Mouse (Mus musculus) megakaryocyte-erythroid progenitor cell, adult 5 weeks (primary cell): Measurements from ENCODE around the gene Asic3. TPM values are rescaled to one million over a fixed set of nuclear protein-coding genes. Genes with fewer than 3 reads are reported as not detected.

Experiments used
- polyA plus RNA-seq: library from polyadenylated mRNA; stranded (reverse); fragments of >175 nt; gene quantifications from 2 replicates; pipeline ENCODE4 v1.2.3, GENCODE M21; 2012

Asic3 gene
- polyA plus RNA-seq, result 0.59 and 0.61 TPM in 2 replicates

DNA sequence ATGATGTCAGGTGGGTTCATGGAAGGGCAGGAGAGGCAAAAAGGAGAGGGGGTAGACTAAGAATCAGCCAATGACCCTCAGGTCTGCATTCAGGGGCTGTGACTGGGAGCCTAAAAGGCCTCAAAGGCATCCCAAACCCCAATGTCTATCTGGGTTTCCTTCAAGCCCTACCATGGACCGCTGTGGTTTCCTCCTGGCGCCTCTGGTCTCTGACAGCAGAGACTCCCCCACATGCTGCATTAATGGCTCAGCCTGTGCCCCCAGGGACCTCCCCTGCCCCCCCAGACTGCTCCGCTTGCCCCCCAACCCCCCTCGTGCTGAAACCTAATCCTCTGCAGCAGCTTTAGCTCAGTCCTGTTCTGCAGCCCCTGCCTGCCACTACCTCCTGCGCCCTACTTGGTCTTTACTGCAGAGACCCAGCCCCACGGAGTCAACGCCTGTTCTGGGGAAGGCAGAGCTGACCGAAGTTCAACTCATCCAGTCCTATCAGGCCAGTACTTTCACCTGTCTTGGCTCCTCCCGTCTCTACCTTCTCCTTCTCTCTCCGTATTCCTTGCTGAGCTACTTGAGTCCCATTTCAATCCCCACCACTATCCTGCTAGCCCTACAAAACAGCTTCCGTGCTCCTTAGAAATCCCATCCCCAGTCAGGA lies at the start of gene Asic3:
TSS of gene Asic3 (plus strand) at position 351 of the 652 bp plus-strand sequence.

GRCm38 (mm10) chr5:24364508-24364907 lies 48.7 kb upstream of the Asic3 start, which contains the start of gene Nos3:
Gene Nos3, plus strand, starts transcription at chr5:24364810.

DNA sequence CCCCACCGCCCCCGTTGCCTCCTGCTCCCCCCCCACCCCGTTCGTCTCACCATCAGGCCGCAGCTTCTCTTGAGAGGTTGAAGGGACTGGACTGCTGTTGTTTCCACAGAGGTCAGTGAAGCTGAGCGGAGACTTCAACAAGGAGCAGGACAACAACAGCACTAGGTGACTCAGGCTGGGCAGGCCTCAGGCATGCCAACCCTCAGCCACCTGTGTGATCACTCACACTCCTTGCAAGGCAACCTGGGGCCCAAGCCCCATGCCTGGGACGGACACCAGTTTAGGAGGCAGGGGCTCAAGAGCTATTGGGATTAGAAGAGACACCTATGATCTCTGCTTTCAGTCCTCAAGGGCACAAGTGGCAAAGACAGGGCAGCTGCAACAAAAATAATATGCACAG lies 21.3 kb upstream of the Asic3 start, which contains the start of gene Atg9b:
TSS of gene Atg9b (minus strand) at position 280 of the 400 bp plus-strand sequence.

DNA sequence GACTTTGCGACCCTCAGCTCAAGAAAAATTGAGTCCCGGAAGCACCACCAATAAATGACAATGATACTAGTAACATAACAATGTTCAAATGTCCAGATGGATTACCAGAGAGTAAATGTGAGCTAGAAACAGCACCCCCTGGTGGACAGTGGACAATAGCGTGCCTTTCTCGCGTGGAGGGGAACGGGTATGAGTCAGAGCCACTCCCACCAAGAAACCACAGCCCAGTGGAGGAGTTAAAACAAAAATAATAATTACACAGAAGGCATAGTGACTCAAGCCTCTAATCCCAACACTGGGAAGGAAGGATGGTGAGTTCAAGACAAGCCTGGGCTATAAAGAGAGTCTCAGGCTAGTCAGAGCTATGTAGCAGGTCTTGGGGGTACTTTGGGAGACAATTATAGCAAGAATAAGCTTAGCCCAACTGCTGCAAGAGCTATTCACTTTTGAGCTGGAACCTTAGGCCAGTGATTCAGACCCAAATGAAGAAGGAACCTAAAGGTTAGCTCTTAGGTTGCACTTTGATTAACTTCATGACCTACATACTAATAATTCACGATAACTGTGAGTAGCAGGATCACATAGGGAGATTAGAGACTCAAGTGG lies 19.7 kb upstream of the Asic3 start, which contains the start of gene Abcb8:
TSS of gene Abcb8 (plus strand) at position 272 of the 606 bp plus-strand sequence.

GRCm38 (mm10) chr5:24423129-24424003 lies 10.2 kb downstream of the Asic3 start, which contains the start of the genes Cdk5 and Slc4a2:
Gene Cdk5, minus strand, starts transcription at chr5:24423530.
Gene Slc4a2, plus strand, starts transcription at chr5:24423837.

GRCm38 (mm10) chr5:24444746-24445427 lies 31.7 kb downstream of the Asic3 start, which contains the start of gene Fastk:
Gene Fastk, minus strand, starts transcription at chr5:24445287.

DNA sequence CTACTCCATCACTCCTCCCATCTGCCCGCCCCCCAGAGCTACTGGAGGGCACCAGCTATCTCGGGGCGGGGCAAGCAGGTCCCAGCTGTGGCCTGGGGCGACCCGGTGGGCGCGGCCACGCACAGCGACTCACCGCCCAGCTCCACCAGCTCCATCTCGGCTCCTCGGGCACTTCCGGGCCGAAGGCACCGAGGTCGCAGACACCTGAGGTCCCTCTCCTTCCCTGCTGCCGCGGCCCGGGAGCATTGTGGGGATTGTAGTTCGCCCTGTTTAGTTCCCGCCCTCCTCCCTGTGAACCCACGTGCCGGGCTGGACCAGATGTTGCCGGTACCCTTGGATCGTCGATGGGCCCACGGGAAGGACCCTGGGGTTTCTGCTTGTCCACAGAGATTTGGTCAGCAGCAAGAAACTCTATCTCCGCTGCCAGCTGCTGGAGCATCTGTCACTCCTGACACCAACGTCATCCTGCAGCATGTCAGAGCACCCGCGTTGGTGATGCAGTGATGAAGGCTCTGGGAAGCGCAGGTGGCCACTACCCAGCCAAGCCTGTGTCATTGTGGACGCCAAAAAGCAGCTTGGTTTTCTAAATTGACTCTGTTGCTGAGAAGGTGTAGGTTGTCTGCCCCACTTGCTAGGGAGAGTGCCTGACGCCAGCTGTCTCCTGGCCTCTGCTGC lies 34.6 kb downstream of the Asic3 start, which contains the start of gene Tmub1:
TSS of gene Tmub1 (minus strand) at position 231 of the 675 bp plus-strand sequence.

GRCm38 (mm10) chr5:24452030-24452690 lies 39.0 kb downstream of the Asic3 start, which contains the start of gene Agap3:
Gene Agap3, plus strand, starts transcription at chr5:24452177.

Other genes with a start within 250 kb of the Asic3 start
- 5.4 and 6.3 TPM in 2 replicates for gene Nupl2, start 248.4 kb upstream of the Asic3 start, polyA plus RNA-seq
- gene Kcnh2, start 61.8 kb upstream of the Asic3 start, polyA plus RNA-seq, result 1.2 and 3.4 TPM in 2 replicates
- 0.01 and 0.04 TPM in 2 replicates for gene Nos3, start 48.6 kb upstream of the Asic3 start, polyA plus RNA-seq
- gene Atg9b, start 21.2 kb upstream of the Asic3 start, polyA plus RNA-seq, result 9.1 and 12.0 TPM in 2 replicates
- gene Abcb8, start 19.7 kb upstream of the Asic3 start, polyA plus RNA-seq, result 39.0 and 46.9 TPM in 2 replicates
- gene Cdk5, start 10.1 kb downstream of the Asic3 start, polyA plus RNA-seq, result 14.9 and 15.2 TPM in 2 replicates
- 43.0 and 45.9 TPM in 2 replicates for gene Slc4a2, start 10.4 kb downstream of the Asic3 start, polyA plus RNA-seq
- gene Fastk, start 31.9 kb downstream of the Asic3 start, polyA plus RNA-seq, result 187 and 193 TPM in 2 replicates
- 37.1 and 49.8 TPM in 2 replicates for gene Tmub1, start 34.5 kb downstream of the Asic3 start, polyA plus RNA-seq
- 162 and 186 TPM in 2 replicates for gene Agap3, start 38.8 kb downstream of the Asic3 start, polyA plus RNA-seq
- 0.02 and 0.04 TPM in 2 replicates for gene Gbx1, start 113.8 kb downstream of the Asic3 start, polyA plus RNA-seq
- gene Asb10, start 127.6 kb downstream of the Asic3 start, polyA plus RNA-seq, result 0.08 and 0.11 TPM in 2 replicates
- gene 4931409K22Rik, start 143.4 kb downstream of the Asic3 start, polyA plus RNA-seq, result not detected in 2 replicates
- 57.9 and 63.6 TPM in 2 replicates for gene Abcf2, start 164.1 kb downstream of the Asic3 start, polyA plus RNA-seq
- 40.3 and 46.2 TPM in 2 replicates for gene Chpf2, start 173.3 kb downstream of the Asic3 start, polyA plus RNA-seq
- gene Smarcd3, start 211.0 kb downstream of the Asic3 start, polyA plus RNA-seq, result 0.12 and 0.13 TPM in 2 replicates